Mouse (Mus musculus): Measurements from ENCODE around the gene Ppt2.
A peak's percentile ranks its signal among the peaks of the same experiment; 100 is the strongest.

Ppt2 gene

GRCm38 (mm10) chr17:34661121-34661591 lies 32.8 kb upstream of the Ppt2 start:
- Histone ChIP-seq H3K36me3 (ENCODE audit: control insufficient read depth, insufficient read depth, low read length, poor library complexity, severe bottlenecking) (no peaks in the 10 kb centered on the region), H3K27me3 (ENCODE audit: control insufficient read depth, insufficient read depth, low read length, poor library complexity, severe bottlenecking) (peaks cover 6% of the 10 kb centered on the region; the same call in 1 of the 2 replicates)
- no peak for DNase-seq (ENCODE audit: low read depth, low spot score)

DNA sequence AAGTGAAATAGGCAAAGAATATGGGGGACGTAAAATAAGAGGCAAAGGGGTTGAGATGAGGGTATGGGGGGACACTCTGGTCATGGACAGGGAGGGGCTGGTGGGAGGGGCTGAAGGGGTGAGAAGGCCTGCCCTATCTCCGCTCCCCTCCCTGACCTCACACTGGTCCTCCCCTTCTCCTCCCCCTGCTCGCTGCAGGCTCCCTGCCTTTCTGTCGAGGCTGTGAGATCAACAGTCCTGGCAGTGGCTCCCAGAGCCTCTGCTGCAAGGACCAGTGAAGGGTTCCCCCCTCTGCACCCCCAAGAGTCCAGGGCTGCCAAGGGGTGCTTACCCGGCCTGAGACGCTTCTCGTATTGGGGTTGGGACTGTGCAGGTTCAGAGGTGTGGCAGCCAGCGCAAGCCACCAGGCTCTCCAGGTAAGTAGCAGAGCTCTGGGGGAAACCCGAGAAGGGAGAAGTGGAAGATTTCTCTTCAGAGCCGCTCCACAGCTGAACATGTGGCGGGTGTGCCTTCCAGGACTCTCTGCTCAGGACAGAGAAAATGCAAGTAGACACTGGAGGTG lies 32.0 kb upstream of the Ppt2 start:
- H3K36me3 ChIP-seq (ENCODE audit: control insufficient read depth, insufficient read depth, low read length, poor library complexity, severe bottlenecking), result no peaks in the 10 kb centered on the region
- H3K27me3 ChIP-seq (ENCODE audit: control insufficient read depth, insufficient read depth, low read length, poor library complexity, severe bottlenecking), result peaks cover 6% of the 10 kb centered on the region; the same call in 1 of the 2 replicates
- no peak for DNase-seq (ENCODE audit: low read depth, low spot score)

GRCm38 (mm10) chr17:34659897-34660214 lies 31.5 kb upstream of the Ppt2 start:
- no peaks in the 10 kb centered on the region for H3K36me3 ChIP-seq (ENCODE audit: control insufficient read depth, insufficient read depth, low read length, poor library complexity, severe bottlenecking)
- peaks cover 6% of the 10 kb centered on the region; the same call in 1 of the 2 replicates for H3K27me3 ChIP-seq (ENCODE audit: control insufficient read depth, insufficient read depth, low read length, poor library complexity, severe bottlenecking)
- DNase-seq (ENCODE audit: low read depth, low spot score), result no peak

DNA sequence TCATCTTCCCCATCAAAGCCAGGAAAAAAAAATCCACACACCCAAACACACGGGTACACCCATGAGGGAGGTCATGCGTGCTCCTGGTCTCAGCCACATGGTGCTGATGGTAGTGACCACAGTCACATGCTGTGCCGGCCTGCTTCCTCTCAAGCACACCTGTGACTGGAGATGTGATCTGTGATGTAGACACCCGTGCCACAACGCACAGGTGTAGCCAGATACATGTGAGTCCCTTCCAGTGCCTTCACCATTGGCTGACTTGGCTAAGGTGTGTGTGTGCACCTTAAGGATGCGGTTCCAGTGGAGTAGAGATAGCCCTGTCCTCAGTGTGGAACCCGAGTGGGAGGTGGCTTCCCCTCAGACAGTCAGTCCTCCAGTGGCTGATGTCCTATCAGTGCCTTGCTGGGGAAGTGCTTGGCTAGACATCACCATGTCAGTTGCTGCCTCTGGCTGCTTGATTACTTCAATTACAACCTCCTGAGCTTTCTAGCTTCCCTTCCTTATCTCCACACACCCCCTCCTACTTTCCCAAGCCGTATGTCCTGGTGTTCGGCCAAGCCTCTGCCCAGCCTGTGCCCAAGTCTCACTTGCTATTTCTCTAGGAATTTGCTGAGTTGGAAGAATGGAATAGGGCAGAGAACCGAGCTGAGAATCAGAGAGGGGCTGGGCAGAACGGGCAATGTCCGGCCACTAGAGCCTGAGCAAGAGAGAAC lies 31.0 kb upstream of the Ppt2 start:
- Histone ChIP-seq H3K27me3 (ENCODE audit: control insufficient read depth, insufficient read depth, low read length, poor library complexity, severe bottlenecking) (peaks cover 4% of the 10 kb centered on the region; the same call in 1 of the 2 replicates), H3K36me3 (ENCODE audit: control insufficient read depth, insufficient read depth, low read length, poor library complexity, severe bottlenecking) (0 out of 2 replicates have a peak, but pooled peaks cover under 1% of the 10 kb centered on the region)
- peak; percentile 45 for DNase-seq (ENCODE audit: low read depth, low spot score)

DNA sequence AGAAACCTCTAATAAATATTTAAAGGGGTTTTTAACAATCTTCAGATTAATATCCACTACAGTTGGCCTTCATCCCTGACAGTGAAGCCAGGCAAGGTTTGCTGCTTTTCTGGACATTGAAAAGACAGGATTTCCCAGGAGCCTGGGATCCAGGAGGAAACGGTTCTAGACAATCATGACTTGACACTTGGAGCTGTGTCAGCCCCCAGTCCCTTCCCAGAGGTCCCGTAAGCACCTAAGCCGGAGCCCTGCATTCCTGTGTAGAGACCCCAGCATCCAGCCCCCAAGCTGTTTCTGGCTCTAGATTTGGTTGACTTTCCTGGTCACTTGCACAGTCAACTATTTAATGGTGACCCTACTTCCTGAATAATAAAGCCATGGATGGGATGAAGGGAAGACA lies 30.3 kb upstream of the Ppt2 start:
- Histone ChIP-seq H3K27me3 (ENCODE audit: control insufficient read depth, insufficient read depth, low read length, poor library complexity, severe bottlenecking) (peaks cover 4% of the 10 kb centered on the region; the same call in 1 of the 2 replicates), H3K36me3 (ENCODE audit: control insufficient read depth, insufficient read depth, low read length, poor library complexity, severe bottlenecking) (0 out of 2 replicates have a peak, but pooled peaks cover 2% of the 10 kb centered on the region)
- no peak for DNase-seq (ENCODE audit: low read depth, low spot score)

DNA sequence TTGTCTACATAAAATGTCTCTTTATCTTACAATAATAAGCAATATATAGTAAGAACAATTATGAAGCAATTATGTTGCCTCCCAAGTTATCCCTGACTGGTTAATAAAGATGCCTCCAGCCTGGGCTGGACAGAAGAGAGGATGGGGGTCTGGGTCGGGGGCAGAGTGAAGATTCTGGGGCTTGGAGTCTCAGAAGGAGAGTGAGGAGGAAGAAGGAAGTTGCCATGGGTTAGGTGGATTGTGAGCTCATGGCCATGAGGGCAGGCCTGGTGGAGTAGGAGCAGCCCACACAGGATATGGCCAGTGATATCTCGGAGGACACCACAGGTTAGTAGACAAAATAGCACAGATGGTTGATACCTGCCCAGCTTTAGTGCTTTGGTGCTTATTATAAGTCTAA lies 29.8 kb upstream of the Ppt2 start:
- H3K36me3 ChIP-seq (ENCODE audit: control insufficient read depth, insufficient read depth, low read length, poor library complexity, severe bottlenecking), result 0 out of 2 replicates have a peak, but pooled peaks cover 2% of the 10 kb centered on the region
- peaks cover 4% of the 10 kb centered on the region; the same call in 1 of the 2 replicates for H3K27me3 ChIP-seq (ENCODE audit: control insufficient read depth, insufficient read depth, low read length, poor library complexity, severe bottlenecking)
- no peak for DNase-seq (ENCODE audit: low read depth, low spot score)

- no peak for DNase-seq (ENCODE audit: low read depth, low spot score)
- peaks cover 4% of the 10 kb centered on the region; the same call in 1 of the 2 replicates for H3K27me3 ChIP-seq (ENCODE audit: control insufficient read depth, insufficient read depth, low read length, poor library complexity, severe bottlenecking)
- H3K36me3 ChIP-seq (ENCODE audit: control insufficient read depth, insufficient read depth, low read length, poor library complexity, severe bottlenecking), result peaks cover 6% of the 10 kb centered on the region; the same call in 1 of the 2 replicates
Measured at GRCm38 (mm10) chr17:34657271-34657670, 29.0 kb upstream of the Ppt2 start.

DNA sequence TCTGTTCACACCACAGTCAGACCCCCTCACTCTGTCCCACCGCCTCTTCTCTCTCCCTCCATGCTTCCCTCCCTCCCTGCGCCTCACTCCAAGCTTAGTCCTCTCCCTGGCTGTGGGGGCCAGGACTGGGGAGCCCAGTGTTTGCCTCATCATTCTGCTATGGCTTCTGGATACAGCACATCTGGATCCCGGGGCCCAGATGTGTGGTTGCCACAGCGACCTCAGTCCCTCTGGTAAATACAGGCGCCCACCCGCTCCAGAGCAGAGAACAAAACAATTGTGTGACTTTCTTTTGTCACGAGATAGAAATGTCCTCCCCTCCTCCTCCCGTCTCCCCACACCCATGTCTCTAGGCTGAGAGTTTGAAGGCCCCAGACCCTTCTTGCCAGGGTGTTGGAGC lies 28.4 kb upstream of the Ppt2 start:
- Histone ChIP-seq H3K36me3 (ENCODE audit: control insufficient read depth, insufficient read depth, low read length, poor library complexity, severe bottlenecking) (peaks cover 6% of the 10 kb centered on the region), H3K27me3 (ENCODE audit: control insufficient read depth, insufficient read depth, low read length, poor library complexity, severe bottlenecking) (peaks cover 3% of the 10 kb centered on the region; the same call in 1 of the 2 replicates)
- no peak for DNase-seq (ENCODE audit: low read depth, low spot score)

- H3K36me3 ChIP-seq (ENCODE audit: control insufficient read depth, insufficient read depth, low read length, poor library complexity, severe bottlenecking), result peaks cover 8% of the 10 kb centered on the region
- no peaks in the 10 kb centered on the region for H3K27me3 ChIP-seq (ENCODE audit: control insufficient read depth, insufficient read depth, low read length, poor library complexity, severe bottlenecking)
- DNase-seq (ENCODE audit: low read depth, low spot score), result no peak
Measured at GRCm38 (mm10) chr17:34655581-34655991, 27.3 kb upstream of the Ppt2 start.

- no peaks in the 10 kb centered on the region for H3K27me3 ChIP-seq (ENCODE audit: control insufficient read depth, insufficient read depth, low read length, poor library complexity, severe bottlenecking)
- H3K36me3 ChIP-seq (ENCODE audit: control insufficient read depth, insufficient read depth, low read length, poor library complexity, severe bottlenecking), result peaks cover 9% of the 10 kb centered on the region
- DNase-seq (ENCODE audit: low read depth, low spot score), result no peak
Measured at GRCm38 (mm10) chr17:34655160-34655559, 26.9 kb upstream of the Ppt2 start.

- Histone ChIP-seq H3K27me3 (ENCODE audit: control insufficient read depth, insufficient read depth, low read length, poor library complexity, severe bottlenecking) (no peaks in the 10 kb centered on the region), H3K36me3 (ENCODE audit: control insufficient read depth, insufficient read depth, low read length, poor library complexity, severe bottlenecking) (peaks cover 9% of the 10 kb centered on the region)
- DNase-seq (ENCODE audit: low read depth, low spot score), result no peak
Measured at GRCm38 (mm10) chr17:34654392-34654791, 26.1 kb upstream of the Ppt2 start.

DNA sequence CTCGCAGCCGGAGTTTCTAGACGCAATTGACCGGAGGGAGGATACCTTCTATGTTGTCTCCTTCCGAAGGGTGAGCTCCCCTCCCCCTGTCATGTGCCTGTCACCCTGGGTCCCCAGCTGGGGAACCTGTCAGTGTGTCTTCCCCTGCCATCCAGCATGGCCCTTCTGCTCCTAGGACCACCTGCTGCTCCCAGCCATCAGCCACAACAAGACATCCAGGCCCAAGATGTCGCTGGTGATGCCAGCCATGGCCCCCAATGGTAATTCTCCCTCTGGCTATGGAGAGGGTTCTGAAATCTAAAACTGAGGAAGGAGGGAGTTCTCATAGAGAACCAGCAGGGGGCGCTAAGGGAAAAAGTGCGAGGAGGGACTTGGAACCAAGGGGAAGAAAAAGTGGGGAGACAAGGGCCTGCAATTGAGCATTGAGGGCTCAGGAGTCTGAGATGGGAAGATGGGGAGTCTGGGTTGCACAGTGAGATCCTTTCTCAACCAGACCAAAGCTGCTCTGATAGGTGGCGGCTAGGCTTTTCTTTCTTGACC lies 25.5 kb upstream of the Ppt2 start:
- no peaks in the 10 kb centered on the region for H3K27me3 ChIP-seq (ENCODE audit: control insufficient read depth, insufficient read depth, low read length, poor library complexity, severe bottlenecking)
- peak; percentile 68 for DNase-seq (ENCODE audit: low read depth, low spot score)

DNA sequence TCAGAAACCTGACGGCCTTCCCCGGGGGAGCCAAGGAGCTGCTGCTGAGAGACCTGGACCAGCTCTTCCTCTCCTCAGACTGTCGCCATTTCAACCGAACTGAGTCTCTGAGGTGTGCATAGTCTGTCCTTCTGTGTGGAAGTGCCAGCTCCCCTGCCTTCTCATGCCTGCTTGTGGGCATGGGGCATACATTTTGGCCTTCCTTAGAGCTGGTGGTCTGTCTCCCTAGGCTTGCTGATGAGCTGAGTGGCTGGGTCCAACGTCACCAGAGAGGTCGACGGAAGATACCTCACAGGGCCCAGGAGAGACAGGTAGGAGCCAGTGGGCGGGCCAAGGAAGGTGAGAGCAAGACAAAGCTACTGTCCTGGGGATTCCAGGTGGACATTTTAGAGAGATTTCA lies 24.7 kb upstream of the Ppt2 start:
- no peak for DNase-seq (ENCODE audit: low read depth, low spot score)
- H3K36me3 ChIP-seq (ENCODE audit: control insufficient read depth, insufficient read depth, low read length, poor library complexity, severe bottlenecking), result peaks cover 9% of the 10 kb centered on the region
- H3K27me3 ChIP-seq (ENCODE audit: control insufficient read depth, insufficient read depth, low read length, poor library complexity, severe bottlenecking), result no peaks in the 10 kb centered on the region

More for the DNA sequence above, 25.5 kb upstream of the Ppt2 start:
- peaks cover 9% of the 10 kb centered on the region for H3K36me3 ChIP-seq (ENCODE audit: control insufficient read depth, insufficient read depth, low read length, poor library complexity, severe bottlenecking)

- no peak for DNase-seq (ENCODE audit: low read depth, low spot score)
- Histone ChIP-seq H3K36me3 (ENCODE audit: control insufficient read depth, insufficient read depth, low read length, poor library complexity, severe bottlenecking) (peaks cover 9% of the 10 kb centered on the region), H3K27me3 (ENCODE audit: control insufficient read depth, insufficient read depth, low read length, poor library complexity, severe bottlenecking) (no peaks in the 10 kb centered on the region)
Measured at GRCm38 (mm10) chr17:34652546-34652945, 24.2 kb upstream of the Ppt2 start.

DNA sequence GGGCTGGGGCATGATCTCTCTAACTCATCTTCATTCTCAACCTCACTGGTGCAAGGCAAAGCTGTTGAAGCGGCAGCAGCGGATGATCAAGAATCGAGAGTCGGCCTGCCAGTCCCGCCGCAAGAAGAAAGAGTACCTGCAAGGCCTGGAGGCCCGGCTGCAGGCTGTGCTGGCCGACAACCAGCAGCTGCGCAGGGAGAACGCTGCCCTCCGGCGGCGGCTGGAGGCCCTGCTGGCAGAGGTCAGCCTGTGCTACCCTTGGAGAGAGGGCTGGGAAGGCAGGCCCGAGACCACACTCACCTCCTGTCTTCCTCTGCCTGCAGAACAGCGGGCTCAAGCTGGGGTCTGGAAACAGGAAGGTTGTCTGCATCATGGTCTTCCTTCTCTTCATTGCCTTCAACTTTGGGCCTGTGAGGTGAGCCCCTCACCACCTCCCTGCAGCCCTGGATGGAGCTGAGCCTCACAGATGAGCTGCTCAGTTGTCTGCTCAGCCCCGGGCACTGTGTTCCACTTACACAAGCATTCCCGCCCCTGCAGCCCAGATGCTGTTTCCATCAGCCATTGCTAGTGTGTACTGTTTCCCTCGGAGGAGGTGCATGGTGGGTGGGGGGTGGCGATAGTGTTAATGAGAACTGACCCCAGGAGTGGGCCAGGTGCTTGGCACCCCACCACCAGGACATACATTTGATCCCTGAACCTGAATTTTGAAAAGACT lies 23.4 kb upstream of the Ppt2 start:
- peak; percentile 47 for DNase-seq (ENCODE audit: low read depth, low spot score)
- Histone ChIP-seq H3K36me3 (ENCODE audit: control insufficient read depth, insufficient read depth, low read length, poor library complexity, severe bottlenecking) (peaks cover 9% of the 10 kb centered on the region), H3K27me3 (ENCODE audit: control insufficient read depth, insufficient read depth, low read length, poor library complexity, severe bottlenecking) (no peaks in the 10 kb centered on the region)

Measured in splenic B cell, adult 2 months (primary cell).